Mouse (Mus musculus): Measurements from ENCODE around the gene Rbp7.
"Not testable (repeated sequence)": the region's sequence is repeated elsewhere in the genome, so short reads cannot be mapped to it uniquely, and the experiment has no call there.

The Rbp7 gene

DNA sequence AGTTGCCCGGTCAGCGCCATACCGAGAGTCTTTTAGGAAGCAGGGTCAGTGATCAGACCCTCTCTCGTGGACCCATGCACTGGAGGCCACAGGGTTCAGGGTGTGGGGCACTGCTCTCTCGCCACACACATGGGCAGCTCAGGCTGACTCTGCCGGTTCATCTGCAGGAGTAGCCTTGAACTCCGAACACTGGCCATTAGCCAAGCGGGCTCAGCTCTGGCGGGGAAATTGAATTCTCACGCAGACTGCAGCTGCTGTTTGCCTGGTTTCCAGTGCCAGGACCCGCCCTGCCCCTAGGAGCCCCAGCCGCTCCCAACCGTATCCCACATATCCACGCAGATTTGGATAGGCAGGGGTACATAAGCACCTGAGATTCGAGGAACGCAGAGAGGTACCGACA is 515 bp downstream of the Rbp7 start:
- DNase-seq: no peak

DNA sequence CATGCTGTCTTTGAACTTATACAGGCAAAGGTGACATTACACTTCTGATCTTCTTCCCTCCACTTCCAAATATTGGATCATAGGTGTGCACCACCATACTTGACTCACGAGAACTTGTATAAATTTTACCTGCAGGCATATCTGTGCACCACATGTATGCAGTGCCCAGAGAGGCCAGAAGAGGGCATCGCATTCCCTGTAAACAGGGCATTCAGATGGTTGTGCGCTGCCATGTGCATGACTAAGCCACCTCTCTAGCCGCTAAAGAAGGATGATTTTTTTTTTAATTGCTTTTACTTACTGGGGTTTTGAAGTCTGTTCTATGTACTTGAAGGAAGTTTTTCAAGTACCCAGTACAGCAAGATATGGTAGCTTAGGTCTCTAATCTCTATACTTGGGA is 1.1 kb downstream of the Rbp7 start:
- no peak for DNase-seq

DNA sequence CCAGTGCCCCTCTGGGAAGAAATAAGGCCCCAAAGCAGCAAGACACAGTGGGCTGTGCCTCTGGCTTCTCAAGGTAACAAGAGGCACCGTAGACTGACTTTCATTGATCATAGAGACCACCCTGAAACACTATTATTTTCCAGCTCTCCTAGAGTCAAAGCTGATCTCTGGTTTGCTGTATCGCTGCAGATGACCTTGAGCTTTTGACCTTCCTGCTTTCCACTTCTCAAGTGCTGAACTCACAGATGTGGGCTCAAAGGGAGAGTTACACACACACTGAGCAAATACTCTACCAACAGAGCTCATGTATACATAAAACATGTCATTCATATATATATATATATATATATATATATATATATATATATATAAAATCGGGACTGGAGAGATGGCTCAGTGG is 4.1 kb downstream of the Rbp7 start:
- DNase-seq: no peak

DNA sequence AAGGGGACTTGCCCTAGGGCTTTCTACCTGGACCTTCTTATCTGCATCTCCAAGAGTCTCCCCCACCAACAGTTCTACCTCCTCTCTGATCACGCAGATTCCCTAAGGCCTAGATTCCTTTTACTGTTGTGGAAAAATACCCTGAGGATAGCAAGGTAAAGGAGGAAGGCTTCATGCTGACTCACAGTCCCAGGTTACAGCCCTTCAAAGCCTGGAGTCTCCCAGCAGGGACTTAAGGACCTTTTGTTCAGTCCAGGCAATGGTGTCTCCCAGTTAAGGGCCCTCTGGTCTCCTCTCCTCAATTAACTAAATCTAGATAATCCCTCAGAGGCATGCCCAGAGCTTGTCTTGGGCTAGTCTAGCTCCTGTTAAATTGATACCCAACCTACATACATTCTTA is 8.5 kb downstream of the Rbp7 start:
- DNase-seq: no peak

DNA sequence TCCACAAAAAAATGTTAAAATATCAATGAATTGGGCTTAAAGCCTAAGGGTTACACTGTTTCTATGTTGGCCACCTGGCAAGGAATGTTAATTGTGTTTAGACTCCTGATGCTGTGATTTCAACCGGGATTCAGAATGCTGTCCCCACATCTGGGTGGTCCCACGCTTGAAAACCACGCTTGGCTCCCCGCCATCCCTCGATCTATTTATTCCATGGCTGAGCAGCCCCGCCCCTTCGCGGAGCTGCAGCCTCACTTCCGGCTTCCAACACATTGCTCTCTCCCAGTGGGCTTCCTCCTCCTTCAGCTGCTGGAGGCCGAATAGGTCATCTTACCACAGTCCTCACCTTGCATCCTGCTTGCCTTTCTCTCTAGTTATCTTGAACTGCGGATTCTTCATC is 8.9 kb downstream of the Rbp7 start:
- DNase-seq: peak; percentile 62

DNA sequence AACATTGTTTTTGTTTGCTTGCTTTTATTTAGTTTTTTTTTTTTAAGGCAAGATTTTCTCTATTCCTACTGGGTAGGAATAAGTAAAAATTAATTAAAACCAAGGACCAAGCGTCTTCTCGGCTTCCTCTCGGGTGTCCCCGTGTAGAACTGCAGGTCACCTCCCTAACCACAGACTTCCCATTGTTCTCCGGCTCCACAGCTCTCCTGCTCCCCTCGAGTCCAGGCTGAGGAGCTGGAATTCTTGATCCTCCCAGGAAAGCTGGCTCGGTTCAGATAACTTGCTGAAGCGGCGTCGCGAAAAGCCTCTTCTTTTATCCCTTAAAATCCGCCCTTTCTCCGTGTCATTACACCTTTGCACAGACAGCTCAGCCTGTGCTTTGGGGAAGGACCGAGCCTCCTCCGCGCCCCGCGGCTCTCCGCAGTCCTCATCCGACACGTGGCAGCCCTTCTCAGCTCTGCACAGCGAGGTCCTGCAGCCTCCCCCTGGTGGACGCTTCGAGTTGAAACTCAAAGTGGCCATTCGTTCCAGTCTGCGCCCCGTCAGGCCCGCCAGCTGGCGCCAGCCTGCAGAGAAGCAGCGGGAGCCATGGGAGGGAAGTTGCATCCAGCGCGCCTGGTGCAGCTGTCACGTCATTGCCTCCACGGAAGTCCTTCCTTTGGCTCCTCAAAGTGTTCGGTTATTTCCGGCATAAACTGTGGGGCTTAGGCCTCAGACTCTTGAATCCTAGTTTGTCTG is 9.6 kb downstream of the Rbp7 start:
- peak; percentile 92 for DNase-seq

DNA sequence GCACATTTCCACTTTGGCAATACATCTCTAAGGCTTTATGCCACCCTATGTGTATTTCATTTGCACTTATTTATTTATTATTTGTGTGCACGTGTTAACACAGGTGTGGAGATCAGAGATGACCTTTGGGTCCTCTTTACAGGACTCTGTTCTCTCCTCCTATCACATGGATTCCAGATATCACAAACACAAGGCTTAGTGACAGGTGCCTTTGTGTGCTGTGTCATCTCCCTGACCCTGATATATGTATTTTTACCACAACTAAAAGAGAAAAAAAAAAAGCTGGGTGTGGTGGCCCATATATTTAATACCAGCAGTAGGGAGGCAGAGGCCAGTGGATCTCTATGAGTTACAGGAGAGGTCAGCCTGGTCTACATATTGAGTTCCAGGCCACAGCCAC is 10.3 kb downstream of the Rbp7 start:
- no peak for DNase-seq

DNA sequence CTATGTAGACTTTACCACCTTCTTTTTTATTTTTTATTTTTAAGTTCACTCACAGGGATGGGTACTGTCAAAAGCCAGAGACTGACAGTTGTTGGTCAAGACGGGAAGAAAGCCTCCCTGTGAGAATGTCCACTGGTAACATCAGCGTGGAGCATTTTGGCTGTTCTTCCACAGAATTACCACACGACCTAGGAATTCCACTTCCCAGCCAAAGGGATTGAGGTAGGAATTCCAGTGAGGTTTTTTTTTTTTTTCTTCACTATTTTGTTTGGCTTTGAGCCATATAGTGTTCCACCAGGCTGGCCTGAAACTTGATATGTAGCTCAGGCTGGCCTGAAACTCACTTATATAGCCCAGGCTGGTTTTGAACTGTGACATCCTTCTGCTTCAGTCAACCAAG is 12.3 kb downstream of the Rbp7 start:
- DNase-seq: no peak

DNA sequence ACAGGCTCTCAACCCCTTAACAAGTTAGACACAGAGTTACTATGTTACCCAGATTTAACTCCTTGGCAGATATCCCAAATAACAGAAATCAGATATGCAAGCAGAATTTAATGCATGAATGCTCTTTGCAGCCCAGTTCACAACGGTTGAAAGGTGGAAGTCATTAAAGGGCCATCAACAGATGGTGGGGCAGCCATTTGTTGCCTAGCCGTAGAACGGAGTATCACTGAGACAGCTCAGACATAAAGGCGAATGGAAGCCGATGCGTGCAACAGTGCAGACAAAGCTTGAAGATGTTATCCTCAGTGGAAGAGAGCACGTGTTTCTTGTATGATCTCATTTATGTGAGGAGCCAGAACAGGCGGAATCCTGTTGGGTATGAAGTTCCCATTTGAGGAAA is 14.2 kb downstream of the Rbp7 start:
- DNase-seq: no peak

DNA sequence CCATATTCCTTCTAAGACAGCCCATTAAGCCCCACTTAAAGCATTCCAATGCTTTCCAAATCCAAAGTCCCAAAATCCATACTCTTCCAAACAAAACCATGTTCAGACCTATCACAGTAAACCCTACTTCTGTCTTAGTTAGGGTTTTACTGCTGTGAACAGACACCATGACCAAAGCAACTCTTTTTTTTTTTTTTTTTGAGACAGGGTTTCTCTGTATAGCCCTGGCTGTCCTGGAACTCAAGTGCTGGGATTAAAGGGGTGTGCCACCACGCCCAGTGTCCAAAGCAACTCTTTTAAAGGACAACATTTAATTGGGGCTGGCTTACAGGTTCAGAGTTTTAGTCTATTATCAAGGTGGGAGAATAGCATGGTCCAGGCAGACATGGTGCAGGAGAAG is 22.9 kb downstream of the Rbp7 start:
- DNase-seq: not testable (repeated sequence)

DNA sequence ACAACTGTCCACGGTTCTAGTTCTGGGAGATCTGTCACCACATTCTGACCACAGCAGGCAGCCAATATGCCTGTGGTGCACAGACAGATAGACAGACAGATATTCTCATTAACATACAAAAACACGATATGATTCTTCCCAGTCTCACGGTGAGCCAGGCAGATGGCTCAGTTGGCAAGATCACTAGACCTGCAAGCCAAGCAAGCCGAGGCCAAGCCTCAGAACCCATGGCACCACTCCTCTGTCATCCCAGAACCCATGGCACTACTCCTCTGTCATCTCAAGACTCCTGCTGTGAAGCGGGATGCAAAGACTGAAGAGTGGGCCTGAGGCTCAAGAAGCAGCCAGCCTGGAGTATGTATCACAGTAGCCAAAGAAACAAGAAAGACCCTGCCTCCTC is 25.2 kb downstream of the Rbp7 start:
- peak; percentile 92 for DNase-seq

DNA sequence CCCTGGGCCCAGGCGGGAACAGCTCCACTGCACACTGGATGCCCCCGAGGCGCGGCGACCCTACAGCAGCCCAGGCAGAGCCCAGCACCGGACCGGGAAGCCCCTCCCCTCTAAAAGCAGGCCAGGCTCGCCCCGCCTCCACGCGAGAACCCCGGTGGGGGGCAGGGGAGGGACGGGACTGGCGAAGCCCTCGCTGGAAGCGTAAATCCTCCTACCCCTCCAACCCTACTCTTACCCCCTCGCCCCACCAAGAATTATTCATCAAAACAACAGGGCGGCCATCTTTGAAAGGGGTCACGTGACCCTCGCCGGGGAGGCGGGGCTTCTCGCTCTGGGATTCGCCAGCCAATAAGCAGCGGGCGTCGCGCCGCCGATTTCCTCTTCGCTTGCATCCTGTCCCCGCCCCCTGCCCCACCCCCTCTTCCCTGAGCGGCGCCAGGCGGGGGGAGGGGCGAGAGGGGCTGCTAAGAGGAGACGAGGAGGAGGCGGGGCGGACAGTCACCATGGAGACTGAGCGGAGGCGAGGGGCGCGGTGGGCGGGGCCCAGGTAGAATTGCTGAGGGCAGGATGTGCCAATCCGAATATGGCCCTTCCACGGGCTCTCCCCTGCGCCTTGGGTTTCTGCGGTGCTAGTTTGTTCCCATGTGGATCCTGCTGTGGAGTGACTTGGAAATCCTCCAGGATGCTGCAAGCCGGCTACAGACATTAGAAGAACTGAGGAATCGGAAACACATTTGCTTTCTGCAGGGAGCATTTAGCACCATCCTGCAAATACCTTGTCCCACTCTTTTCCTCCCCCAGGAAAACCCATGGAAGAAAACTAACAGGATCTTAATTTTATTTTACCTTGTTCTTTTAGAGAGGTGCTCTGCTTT is 28.2 kb downstream of the Rbp7 start, which contains the start of gene Ube4b:
Gene Ube4b, minus strand, starts transcription at position 425 of the 875 bp plus-strand sequence.
- peak; percentile 97 for DNase-seq

DNA sequence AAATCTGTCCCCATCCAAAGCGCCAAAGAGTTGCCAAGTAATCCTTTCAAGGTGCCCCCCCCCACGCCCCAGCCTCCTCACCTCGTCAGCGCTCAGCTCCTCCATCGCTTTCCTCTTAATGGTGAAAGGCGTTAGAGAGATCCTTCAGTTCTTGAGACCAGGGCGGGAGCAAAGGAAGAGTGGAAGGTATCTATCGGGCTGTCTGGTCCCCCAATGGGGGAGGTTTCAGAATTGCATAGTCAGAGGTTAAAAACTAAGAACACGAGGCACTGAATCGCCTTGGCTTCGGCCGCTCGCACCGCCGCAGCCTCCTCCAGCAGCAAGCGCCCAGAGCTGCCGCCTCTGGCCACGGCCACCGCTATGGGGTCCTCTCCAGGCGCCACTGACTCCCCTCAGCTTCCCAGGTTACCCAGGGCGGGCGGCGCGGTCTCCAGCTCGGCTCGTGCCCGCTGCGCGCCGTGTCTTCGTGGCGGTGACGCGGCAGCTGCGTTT is 28.9 kb downstream of the Rbp7 start:
- no peak for DNase-seq

DNA sequence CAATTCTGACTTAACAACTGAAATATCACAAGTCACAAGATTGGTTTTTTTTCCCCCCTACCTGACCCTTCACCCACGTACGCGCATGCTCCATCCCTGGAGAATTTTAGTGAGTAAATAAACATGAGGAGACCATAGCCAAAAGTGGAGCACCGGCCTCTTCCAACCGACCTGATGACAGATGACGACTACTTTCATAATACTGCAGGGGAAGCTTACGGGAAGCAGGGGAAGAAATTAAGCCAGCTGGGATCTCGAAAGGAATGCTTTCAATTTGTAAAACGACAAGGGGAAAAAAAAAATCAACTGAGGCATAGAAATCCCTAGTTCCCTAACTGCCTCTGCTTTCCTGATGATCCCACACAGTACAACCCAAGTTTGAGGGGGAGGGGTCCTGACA is 30.0 kb downstream of the Rbp7 start:
- no peak for DNase-seq

DNA sequence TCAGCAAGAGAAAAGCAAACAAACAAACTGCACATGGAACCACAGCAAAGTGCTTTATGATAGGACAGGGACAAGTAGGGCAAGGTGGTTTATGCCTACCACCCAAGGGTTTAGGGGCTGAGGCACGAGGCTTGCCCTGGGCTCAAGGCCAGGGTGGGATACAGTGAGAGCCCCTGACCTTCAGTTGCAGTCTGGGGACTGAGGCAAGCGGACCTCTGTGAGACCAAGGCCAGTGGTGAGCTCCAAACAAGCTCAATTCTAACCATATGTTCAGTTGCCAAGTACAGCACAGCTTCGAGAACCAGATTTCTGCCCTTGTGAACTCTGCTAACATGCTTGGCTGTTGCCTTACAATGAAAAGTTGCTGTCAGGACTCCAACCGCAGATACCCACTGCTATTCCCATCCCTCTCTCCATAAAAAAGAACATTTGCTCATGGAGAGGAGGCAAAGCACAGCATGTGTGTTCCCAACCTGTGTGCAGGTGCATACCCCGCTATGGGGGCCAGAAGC is 36.9 kb downstream of the Rbp7 start:
- DNase-seq: no peak

DNA sequence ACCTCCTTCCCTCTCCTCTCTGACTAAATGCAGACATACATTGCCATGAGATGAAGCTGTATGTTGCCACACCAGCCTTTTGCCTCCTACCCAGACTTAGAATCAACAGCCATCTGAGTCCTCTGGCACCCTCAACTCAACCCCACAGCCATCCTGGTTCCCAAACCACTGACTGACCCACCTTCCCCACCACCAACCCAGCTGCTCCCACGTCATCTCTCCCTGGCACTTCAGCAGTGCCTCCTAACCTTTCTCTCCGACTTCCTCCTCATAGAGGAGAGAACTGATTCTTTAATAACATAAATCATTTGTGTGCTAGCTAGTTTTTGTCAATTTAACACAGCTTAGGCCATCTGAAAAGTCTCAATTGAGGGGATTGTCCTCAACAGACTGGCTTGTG is 37.8 kb downstream of the Rbp7 start:
- DNase-seq: no peak

DNA sequence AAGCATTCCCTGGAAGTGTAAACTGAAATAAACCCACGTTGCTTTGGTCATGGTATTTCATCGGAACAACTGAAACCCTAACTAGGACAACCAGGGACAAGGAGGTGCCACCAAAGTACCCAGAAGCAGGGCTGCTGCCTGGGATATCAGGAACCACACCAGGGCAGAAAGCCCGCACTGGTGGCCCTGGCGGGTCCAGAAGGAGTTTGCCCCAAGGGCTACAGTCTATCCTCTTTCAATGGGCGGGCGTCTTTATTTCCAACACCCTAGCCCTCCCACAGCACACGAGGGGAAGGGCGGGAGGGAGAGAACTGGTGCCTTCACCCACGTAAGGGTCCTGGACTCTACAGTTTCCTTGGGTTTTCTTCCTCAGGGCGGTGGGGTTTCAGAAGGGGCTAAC is 38.4 kb downstream of the Rbp7 start:
- no peak for DNase-seq

DNA sequence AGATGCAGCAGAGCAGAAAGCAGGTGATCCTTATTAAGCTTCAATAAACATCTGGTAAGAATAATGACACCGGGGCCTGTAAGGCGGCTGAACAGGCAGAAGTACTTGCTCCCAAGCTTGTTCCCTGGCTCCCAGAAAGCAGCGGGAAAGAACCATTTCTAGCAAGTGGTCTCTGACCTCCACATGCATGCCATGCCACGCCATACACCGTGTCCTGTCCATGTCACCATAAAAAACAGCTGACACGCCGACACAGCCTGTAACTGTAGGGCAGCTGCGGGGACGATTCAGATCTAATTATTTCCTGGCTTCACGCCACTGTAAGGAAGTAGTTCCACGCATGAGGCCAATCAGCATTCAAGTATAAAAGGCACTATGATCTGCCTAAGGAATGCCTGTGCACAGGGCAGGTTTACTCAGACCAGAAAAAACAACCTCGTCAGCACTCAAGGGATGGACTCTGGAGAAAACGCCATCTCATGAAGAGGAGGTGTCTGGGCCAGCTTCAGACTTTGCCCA is 39.1 kb downstream of the Rbp7 start:
- no peak for DNase-seq

DNA sequence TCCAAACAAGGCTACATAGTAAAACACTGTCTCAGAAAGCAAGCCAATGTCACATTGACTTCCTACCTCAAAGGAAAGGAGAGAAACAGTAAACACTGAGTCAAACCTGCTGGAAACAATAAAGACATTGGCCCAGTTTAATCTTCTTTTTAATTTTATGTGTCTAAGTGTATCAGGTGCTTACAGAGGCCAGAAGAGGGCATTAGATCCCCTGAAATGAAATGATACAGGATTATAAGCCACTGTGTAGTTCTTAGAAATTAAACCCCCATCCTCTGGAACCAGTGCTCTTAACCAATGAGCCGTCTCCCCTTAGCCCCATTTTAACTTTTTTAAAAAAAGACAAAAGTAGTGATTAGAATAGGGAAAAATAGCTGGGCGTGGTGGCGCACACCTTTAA is 40.5 kb downstream of the Rbp7 start:
- DNase-seq: no peak

DNA sequence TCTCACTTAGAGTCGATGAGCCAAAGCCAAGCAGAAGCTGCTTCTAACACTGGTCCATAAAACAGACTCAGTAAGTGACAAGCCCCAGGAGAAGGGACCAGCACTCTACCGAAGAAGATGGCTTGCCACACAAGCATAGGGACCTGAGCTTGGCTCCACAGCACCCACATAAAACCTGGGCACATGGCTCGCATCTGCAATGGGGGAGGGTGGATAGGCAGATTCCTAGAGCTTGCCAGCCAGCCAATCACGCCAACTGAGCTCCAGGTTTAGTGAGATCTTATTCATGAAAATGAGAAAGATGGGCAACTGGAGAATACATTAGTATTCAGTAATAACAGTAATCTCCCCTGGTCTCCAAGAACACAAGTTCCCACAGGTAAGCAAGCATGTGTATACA is 45.0 kb downstream of the Rbp7 start:
- DNase-seq: no peak

DNA sequence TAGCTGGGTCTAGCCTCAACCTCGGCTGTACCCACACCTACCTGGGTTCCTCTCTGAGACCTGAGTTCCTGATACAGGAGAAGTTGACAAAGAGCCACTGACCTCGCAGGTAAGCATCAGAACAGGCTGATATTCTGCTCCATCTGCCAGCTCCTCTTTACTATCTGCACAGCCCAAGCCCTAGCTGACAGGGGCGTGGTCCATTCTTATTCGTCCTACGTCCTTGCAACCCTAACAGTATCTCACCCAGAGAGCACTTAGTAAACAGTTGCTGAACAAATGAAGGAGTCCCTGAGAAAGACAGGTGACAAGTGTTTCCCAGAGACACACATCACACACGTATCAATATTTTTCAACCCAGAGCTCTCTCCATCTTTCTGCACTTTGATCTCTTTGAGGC is 46.4 kb downstream of the Rbp7 start:
- DNase-seq: no peak

DNA sequence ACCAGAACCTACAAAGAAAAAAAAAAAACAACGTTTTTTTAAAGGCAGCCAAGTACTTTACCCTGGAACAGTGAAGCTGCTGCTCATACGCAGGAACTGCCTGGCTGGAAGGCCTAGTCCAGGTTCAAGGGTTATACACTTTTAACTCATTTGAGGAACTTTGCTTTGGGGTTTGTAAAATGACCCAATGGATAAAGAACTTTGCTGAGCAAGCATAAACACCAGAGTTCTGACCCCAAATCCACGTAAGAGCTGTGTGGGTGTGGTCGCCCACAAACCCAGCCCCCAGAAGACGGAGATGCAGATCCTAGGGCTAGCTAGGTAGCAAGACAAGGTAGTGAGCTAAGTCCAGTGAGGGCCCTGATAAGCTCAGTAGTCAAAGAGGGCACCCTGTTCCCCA is 47.3 kb downstream of the Rbp7 start:
- no peak for DNase-seq

DNA sequence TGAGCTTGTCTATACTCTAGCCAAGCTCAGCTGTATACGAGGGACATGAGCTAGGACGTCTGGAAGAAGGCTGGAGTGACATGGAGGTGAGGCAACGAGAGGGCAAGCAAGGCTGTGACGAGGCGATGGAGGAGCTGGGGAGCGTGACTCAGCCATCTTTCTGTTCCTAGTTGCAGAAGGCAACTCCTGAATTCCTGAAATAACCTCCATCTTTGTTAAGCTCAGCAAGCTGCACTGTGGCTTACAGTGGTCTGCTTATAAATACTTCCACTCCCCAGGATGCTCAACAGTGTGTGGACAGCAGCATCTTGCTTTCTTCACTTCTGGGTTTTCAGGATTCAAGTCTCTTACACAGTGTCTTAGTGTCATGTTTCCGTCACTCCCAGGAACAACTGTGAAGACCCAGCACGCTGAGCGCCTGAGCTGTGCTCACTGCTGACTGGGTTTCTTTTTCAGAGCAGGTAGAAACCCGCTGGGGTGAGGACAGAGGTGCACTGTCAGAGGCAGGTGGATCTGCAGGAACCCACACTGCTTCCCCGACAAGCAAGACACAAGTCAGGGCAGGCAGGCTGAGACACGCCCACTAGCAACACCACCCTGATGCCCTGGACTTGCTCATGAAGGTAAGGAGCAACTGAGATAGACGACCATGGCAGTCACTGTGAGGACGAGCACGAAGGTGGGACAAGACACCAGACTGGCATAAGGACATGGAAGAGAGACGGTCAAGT is 48.9 kb downstream of the Rbp7 start:
- no peak for DNase-seq
